Mouse (Mus musculus) testis, postnatal 10 days (tissue): ENCODE measurements at regions not wholly inside any gene's neighbourhood (a gene's known extent, or its start where the extent isn't known, plus 50 kb on each side); places are given as distances from the start of the nearest gene placed in this dataset.

Source experiments
- DNase-seq: peaks from one replicate; pipeline ENCODE4 v3.0.0; 2021; ENCODE audit warnings: low spot score

DNA sequence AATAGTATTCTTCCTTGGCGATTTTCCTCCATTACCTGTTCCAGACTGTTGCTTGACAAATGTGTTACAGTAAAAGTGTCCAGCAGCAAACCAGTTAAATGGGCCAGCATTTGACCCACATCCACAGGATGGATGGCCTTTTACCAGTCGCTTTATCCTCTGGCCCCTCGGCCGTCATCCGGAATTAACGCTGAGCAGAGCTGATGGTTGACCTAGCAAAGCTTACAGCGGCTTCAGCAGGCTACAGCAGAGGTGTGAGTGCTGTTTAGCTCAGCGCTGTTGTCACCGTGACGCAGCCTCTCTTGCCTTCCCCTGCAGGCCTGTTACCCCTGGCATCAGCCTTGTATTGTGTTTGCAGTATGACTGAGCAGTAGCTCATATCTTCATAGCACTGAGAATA, 159.8 kb upstream of the Eif4g2 start:
- no peak for DNase-seq

DNA sequence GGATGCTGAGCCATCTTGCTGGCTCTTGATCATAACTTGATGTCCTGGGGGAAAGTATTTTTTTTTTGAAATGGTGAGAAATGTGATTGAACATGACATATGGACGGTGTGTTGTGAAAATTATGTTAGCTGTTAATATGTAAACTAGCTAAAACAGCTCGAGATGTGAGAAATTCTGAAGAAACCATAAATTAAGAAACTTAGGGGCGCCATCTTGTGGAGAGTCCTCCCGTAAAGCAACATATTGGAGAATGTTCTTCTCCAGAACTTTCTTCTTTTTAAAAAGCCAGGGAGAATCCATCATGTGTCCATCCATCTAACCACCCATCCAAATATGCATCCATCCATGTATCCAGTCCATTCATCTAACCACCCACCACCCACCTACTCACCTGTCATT, 158.7 kb upstream of the Eif4g2 start:
- DNase-seq: peak; percentile 68

DNA sequence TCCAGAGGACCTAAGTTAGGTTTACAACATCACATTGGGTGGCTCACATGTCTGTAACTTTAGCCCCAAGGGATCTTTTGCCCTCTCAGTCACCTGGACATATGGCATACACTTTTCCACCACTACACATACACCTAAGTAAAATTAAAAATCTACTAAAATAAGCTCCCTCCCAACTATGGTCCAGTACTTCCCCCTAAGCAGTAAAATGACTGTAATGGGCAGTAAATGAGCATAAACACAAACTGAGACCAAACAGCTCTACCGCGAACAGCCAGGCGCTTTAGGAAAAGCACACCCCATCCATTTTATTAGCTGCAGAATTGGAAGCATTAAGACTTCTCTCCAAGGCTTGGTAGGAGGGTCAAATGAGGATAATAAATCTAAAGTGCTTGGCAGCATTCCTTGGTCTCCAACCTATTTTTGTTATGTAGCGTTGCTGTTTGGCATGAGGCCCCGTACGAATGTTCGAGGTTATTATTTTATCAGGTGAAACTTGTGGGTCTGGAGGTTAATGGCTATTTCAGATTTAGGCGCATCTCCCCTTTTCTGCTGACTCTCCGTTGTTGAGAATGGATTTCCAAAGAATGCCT, 157.5 kb upstream of the Eif4g2 start:
- DNase-seq: no peak

DNA sequence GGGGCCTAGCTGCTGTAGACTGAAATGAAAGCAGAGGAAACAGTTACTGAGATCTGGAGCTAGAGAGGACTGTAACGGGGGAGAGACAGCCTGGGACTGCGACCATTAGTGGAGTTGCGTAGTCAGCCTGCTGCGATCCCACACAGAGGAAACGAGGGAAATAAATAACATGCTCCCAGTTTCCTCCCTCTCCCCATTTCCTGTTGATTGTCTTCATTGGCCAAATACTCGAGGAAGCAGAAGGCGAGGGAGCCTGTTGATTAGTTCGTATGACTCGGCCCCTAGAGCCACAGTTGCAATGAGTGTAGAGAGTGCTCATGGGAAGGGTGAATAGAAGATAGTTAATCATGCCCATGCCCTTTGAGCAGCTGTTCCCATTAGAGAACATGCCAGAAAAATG, 155.0 kb upstream of the Eif4g2 start:
- DNase-seq: no peak

DNA sequence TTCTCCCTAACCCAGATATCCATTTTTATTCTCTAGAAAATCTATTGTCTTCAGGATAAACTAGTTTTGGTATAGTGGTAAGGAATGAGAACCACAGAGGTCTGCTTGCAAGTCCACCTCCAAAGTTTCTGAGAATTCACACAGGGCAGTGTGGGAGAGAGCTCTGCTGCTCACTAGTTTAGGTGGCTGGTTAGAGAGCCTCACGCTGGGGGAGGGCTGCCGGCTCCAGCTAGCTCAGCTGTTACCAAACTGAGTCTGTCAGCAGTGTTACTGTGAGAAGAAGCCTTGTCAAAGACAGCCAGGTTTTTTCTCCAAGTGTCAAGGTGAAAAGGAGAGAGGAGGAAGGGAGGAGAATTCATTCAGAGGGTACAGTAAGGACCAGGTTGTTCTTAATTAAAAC, 147.8 kb upstream of the Eif4g2 start:
- no peak for DNase-seq

DNA sequence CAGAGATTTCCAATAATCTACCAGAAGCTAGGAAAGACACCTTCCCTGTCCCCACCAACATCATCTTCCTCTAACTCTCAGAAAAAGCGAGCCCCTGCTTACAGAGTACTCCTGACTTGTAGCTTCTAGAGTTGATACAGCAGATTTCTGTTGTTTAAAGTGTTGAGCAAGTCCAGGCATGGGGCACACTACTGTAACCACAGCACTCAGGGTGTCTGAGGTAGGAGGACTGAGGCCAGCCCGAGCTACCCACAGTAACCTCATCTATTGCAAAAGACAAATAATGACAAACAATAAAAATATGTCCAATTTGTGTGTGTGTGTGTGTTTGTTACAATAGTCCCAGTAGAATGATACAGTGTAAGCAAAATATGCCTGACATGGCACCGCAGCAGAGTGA, 144.3 kb upstream of the Eif4g2 start:
- DNase-seq: no peak

DNA sequence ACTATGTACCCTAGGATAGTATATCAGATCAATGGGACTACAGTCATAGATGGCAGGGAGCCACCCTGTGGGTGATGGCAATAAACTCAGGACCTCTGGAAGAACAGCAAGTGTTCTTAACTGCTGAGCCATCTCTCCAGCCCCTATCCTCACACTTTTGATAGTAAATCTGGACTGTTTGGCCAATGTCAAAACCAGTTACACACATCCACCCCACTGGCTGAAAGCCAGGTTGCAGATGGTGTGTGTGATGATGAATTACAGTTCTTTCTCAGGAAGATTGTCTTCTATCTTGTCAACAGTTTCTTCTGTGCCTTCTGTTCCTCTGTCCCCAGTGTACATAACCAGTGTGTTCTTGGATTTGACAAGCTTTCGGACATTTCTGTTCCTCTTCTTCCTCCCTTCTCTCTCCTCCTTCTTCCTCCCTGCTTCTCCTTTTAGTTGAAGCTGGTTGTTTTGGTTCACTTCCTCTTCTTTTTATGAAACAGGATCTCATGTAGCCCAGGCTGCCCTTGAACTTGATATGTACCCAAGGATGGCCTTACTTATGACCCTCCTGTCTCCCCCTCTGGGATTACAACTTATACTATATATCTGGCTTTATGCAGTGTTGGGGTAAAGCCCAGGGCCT, 143.3 kb upstream of the Eif4g2 start:
- DNase-seq: no peak

DNA sequence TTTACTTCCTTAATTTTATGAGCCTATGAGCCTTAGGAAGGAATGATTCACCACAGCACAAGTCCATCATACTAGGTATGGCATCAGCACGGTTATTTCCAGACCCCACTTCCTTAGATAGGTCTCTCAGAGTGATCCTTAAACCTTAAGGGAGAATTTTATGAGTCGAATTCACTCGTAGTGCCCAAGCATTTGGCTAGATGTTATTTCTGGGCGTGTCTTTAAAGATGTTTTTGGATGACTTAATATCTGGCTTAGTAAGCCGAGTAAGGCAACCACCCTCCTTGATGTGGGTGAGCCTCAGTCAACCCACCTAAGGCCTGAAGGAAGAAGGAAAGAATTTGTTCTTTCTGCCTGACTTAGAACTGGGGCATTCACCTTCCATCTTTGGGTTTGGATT, 132.8 kb upstream of the Eif4g2 start:
- DNase-seq: no peak

DNA sequence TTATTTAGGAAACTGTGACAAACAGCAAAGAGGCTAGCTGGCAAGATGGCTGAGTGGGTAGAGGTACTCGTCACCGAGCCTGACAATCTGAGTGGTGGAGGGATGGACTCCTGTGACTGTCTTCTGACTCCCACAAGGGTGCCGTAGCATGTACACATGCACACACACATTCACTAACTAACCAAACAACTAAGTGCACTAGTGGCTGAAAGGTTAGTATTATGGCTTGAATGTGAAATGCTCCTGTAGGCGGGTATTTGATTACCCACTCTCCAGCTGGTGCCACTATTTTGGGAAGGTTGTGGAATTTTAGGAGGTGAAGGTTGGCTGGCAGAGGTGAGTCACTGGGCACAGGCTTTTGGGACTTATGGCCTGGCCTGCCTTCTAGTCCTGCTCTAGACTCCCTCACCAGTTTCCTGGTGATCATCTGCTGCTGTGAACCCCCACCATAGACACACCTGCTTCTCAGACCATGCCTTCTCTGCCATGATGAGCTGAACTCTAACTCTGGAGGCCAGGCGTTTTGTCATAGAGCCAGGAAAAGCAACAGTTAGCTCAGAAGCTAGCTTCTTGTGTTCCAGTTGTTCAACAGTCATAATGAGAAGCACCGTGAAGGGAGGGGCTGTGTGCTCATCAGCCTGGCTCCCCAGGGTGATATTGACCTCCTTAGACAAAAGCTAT, 131.5 kb upstream of the Eif4g2 start:
- DNase-seq: no peak

DNA sequence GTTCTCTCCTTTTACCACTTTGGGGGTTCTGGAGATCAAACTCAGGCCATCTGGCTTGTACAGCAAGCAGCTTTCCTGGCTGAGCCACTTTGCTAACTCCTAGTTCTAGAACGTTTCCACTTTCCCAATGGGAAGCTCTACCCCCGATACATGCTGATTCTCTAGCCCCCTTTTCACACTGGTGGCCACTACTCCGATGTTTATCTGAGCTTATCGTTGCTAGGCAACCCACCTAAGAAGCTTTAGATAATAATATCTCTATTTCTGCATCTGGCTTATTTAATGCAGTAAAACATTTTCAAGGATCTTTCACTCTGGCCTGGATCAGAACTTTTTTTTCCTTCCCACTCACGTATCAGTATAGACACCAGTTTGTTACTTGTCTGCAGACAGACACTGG, 129.4 kb upstream of the Eif4g2 start:
- no peak for DNase-seq

DNA sequence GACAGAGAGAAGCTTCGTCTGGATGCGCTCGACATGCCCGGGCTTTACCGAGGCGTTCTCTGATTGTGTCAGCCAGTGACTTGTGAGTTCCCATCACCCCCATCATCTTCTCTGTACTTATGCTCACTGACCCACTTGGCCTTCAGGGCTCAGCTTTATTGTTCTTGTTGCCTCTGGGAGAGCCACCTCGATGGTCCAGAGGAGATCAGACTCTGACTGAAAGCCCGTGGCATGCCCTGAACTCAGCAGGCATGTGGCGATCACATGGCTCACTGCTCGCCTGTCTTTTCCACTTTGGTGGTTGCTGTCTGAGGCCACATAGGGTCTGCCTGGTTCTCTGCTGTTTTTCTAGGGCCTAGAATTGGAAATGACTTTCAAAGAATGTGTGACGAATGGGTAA, 128.8 kb upstream of the Eif4g2 start:
- DNase-seq: no peak

DNA sequence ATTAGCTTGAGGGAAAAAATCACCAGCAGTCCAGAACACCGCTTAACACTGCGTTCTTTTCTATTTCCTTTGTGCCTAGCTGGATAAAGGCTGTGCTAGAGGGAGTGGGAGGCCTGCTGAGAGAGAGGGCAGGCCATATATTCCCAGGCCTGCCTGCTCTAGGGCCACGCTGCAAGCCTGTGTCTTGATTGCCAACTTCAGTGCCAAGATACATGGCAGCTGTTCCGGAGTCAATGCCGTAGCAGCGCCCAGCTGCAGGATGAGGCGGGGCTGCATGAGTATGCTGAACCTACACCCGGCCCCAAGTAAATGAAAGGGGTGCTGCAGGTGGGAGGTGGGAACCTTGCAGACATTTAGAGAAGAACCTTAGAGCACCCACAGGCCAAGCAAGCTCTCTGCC, 127.5 kb upstream of the Eif4g2 start:
- DNase-seq: no peak

DNA sequence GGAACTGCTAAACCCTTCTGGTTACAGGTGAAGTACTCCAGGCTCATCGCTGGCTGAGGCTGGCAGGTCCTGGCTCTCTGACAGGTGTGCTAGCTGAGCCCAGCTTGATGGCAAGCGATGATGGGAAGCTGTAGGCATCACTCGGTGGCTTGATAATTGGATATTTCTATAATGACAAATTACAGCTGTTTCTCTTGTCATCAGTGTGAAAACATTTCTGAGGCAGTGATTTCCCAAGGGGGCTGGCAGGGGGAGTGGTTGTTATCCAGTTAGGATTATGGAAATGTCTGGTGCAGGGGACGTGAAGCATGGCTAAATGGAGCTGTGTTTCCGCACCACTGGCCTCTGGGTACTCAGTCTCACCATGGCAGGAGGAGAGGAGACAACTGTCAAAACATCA, 123.0 kb upstream of the Eif4g2 start:
- DNase-seq: no peak

DNA sequence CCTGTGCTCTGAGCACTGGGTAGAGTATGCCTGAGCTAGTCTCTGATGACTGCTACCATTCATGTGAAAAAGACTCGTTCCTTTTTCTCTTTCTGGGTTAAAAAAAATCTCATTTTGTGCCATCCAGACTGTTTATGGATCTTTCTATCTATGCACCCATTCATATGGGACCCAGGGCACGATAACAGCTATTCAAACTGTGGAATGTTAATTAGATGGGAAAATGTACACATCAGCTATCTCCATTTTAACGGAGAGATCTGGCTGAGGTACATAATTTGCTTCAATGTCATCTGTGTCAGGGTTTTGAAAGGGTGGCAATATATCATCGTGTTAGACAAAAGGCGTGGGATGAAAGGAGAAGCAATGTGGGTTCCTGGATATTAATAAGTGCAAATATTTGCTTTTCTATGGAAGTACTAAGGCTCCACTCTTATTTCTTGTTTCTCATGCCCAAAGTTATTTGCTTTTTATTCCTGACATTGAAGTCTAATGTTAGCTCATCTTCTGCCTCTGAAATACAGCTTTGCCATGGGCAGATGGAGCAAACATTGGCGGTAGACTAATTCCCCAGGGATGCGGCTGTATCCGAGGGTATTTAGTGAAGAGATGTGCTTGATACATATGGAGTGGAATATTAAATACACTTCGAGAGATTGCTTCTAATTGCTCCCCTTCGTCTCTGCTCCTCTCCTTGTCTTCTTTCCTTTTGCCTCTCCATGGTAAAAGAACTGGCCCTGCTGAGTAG, 116.0 kb upstream of the Eif4g2 start:
- DNase-seq: no peak

DNA sequence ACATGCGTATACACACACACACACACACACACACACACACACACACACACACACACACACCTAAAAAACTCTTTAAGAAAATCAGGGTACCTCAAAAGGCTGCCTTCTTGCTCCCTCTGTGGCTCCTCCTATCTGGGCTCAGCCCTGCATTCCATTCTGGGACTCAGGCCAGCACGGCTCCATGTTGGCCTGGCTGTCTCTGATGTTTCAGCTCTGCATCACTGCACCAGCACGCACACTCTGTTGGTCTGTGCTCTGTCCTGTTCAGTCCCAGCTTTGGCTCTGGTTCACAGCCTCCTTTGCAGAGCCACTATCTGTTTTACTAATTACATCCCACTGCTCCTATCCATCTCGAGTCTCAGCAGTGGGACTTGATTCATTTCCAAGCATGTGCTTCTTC, 108.8 kb upstream of the Eif4g2 start:
- peak; percentile 58 for DNase-seq

DNA sequence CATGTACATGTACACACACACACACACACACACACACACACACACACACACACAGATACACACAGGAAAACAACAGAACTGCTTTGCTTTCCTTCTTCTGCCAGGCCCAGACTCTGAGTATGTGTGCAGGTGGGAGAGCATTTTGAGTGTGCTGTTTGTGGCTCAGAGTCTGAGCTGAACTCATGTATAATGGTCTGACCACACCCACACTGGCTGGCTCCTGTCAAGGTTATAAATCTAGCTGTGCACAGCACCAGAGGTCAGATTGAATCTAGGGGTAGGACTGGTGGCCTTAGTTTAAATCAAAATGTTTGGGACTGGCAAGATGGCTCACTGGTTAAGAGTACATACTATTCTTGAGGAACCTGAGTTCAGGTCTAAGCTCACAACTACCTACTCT, 108.4 kb upstream of the Eif4g2 start:
- no peak for DNase-seq

DNA sequence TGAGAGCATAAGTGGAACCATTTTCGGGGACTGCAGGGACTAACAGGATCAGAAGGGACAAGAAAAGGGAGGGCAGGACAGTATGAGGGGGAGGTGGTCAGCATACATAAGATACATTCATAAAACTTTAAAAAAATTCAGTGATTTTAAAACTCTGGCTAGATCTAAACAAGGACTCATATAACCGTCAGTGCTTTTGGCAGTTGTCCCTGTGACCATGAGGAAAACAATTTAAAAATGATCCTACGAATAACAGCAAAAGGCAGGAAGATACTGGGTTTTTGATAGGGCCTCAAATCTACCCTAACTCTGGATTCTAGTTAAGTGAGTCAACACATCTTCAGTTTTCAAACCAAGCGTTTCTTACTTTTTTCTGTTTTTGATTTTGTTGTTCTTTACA, 106.9 kb upstream of the Eif4g2 start:
- DNase-seq: no peak

DNA sequence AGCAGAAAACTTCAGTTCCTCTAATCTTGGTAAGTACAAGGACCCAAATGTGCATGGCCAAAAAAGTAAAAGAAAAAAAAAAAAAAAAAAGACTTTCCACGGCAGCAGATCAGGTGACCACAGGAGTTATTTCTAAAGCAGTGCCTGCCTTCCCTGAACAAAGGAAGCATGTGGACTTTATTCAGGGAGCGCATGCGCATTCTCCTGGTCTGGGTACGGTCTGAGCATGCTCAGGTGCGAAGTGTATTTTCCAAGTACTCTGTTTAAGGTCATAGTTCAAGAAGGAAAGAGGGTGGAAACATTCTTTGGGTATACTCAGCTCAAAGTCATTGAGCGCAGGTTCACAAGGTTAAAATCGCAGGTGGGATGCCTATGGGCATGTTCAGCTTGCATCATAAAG, 103.1 kb upstream of the Eif4g2 start:
- no peak for DNase-seq

DNA sequence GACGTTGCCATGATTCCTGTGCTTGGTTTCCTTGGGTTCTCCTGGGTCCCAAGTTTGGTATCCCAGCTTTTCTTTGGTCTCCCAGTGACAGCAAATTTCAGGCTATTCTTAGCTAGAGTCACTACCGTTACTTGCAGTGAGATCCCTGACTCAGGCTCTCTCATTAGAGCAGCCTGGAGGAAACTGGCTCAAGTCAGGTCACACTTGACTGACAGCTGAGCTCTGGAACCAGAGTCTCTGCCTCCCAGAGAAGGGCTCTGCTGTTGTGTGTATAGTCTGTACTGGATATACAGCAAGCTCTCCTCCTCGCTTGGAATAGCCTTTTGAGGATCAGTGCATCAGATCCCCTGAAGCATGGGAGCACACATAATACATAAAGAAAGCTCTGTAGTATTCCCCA, 100.7 kb upstream of the Eif4g2 start:
- no peak for DNase-seq

DNA sequence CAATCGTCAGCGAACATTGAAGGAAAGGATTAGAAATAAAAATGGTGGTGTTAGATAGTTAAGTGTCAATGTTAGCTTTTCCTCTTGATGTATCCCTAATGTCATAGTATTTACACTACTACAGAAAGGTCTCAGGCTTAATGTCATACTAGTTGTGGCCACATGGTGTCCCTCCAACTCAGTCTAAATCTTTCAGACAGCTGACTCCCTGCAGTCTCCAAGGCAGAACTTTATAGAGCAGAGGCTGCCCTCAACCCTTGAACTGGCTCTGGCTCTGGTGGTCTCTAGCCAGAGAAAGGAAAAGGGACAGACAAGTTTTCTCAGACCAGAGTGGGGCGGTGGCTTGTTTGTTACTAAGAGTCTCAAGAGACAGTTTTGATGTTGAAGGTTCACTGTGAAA, 99.5 kb upstream of the Eif4g2 start:
- DNase-seq: peak; percentile 77

DNA sequence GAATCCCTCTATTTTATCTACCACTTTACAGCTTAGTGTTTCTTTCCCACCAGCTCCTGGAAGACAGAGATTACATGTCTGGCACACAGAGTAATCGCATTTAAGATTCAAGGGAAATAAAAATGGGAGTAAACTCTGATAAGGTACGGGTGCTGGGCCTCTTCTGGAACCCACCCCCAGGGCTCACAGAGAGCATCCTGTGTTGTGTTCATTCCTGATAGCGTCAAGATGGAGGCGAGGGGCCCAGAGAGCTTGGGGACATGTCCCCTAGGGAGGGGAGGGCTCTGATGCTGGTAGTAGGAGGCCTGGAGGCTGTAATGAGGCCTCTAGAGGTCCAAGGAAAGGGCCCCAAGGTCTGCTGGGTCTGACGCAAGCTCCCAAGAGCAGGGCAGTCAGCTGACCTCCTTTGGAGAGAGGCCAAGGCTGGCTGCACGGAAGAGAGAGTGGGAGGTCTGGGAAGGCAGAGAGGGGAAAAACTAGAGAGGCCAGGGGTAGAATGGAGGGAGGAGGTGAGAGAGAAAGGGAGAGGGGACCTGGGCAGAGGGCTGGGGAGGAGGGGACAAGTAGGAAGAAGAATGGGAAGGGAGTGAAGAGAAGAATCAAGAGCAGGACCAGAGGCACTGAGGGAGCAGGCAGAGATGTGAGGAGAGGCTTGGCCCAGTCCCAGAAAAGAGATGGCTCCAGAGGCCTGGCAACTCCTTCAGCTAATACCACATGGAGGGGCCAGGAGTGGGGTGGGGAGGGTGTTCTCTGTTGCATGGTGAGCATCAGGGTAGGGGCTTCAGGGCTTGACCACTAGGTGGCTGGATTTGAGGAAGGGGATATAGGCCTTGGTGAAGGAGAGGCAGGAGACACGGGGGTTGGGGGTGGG, 96.8 kb upstream of the Eif4g2 start:
- peak; percentile 79 for DNase-seq
